Mouse (Mus musculus) cerebellum, postnatal 36 days (tissue): Measurements from ENCODE around the gene Tlr13.
A peak's percentile ranks its signal among the peaks of the same experiment; 100 is the strongest.

Source experiments
- DNase-seq, 2 experiments: peaks; one replicate each; pipeline ENCODE4 v3.0.0; 2021 to 2022; ENCODE audit warnings: mixed read lengths in 2 of 2

Tlr13 gene

GRCm38 (mm10) chrX:106142936-106143335 is at the start of gene Tlr13:
Tlr13 (plus strand) TSS chrX:106143204.
- DNase-seq = no peak

- peak; percentile 22 to 29 for DNase-seq
Observed at GRCm38 (mm10) chrX:106105464-106105863, 37.5 kb upstream of the Tlr13 start.

GRCm38 (mm10) chrX:106113881-106114280 is 29.1 kb upstream of the Tlr13 start:
- DNase-seq = no peak

GRCm38 (mm10) chrX:106114674-106115073 is 28.3 kb upstream of the Tlr13 start:
- DNase-seq = no peak

GRCm38 (mm10) chrX:106122823-106123222 is 20.2 kb upstream of the Tlr13 start:
- DNase-seq = no peak

GRCm38 (mm10) chrX:106128283-106128682 is 14.7 kb upstream of the Tlr13 start:
- no peak for DNase-seq

- DNase-seq = no peak
Observed at GRCm38 (mm10) chrX:106129877-106130276, 13.1 kb upstream of the Tlr13 start.

GRCm38 (mm10) chrX:106134916-106135315 is 8.1 kb upstream of the Tlr13 start:
- DNase-seq = no peak

- DNase-seq = no peak
Observed at GRCm38 (mm10) chrX:106135484-106135883, 7.5 kb upstream of the Tlr13 start.

GRCm38 (mm10) chrX:106135916-106136575 is 7.0 kb upstream of the Tlr13 start:
- DNase-seq = no peak

- DNase-seq = no peak
Observed at GRCm38 (mm10) chrX:106139309-106140070, 3.5 kb upstream of the Tlr13 start.

GRCm38 (mm10) chrX:106148185-106148584 is 5.2 kb downstream of the Tlr13 start:
- DNase-seq = no peak

GRCm38 (mm10) chrX:106149460-106149859 is 6.5 kb downstream of the Tlr13 start:
- no peak for DNase-seq

- no peak for DNase-seq
Observed at GRCm38 (mm10) chrX:106154180-106154586, 11.2 kb downstream of the Tlr13 start.

- no peak for DNase-seq
Observed at GRCm38 (mm10) chrX:106155892-106156291, 12.9 kb downstream of the Tlr13 start.

GRCm38 (mm10) chrX:106163995-106164394 is 21.0 kb downstream of the Tlr13 start:
- no peak for DNase-seq

GRCm38 (mm10) chrX:106164555-106164954 is 21.6 kb downstream of the Tlr13 start:
- DNase-seq = no peak

GRCm38 (mm10) chrX:106165089-106165488 is 22.1 kb downstream of the Tlr13 start:
- DNase-seq = no peak

- peak; percentile 70 to 72 for DNase-seq
Observed at GRCm38 (mm10) chrX:106171106-106171852, 28.3 kb downstream of the Tlr13 start.

- no peak for DNase-seq
Observed at GRCm38 (mm10) chrX:106171853-106172154, 28.8 kb downstream of the Tlr13 start.

GRCm38 (mm10) chrX:106176331-106176730 is 33.3 kb downstream of the Tlr13 start:
- no peak for DNase-seq

GRCm38 (mm10) chrX:106184279-106184678 is 41.3 kb downstream of the Tlr13 start:
- DNase-seq = no peak

GRCm38 (mm10) chrX:106185706-106186105 is 42.7 kb downstream of the Tlr13 start:
- DNase-seq = no peak
